Mouse (Mus musculus) heart, embryonic 11.5 days (tissue): ENCODE data around the gene Map3k9. TPM values are rescaled to one million over a fixed set of nuclear protein-coding genes. Genes with fewer than 3 reads are reported as not detected.

Experiments
- polyA plus RNA-seq: library from polyadenylated mRNA; unstranded; fragments of >200 nt; fragmentation: Nextera tagmentation; extraction: Ambion mirVana; gene quantifications from 2 replicates; pipeline ENCODE4 v1.2.1, GENCODE M21; 2014

The Map3k9 gene
- polyA plus RNA-seq, 1 experiment from 2014 or later = 0.52 TPM

Other genes with a start within 250 kb of the Map3k9 start
- gene Gm20498, start 248.3 kb downstream of the Map3k9 start, polyA plus RNA-seq = 32.9 and 36.3 TPM in 2 replicates
- 35.0 and 40.0 TPM in 2 replicates for gene Synj2bp, start 248.3 kb downstream of the Map3k9 start, polyA plus RNA-seq
- 0.27 and 0.31 TPM in 2 replicates for gene Adam21, start 212.7 kb downstream of the Map3k9 start, polyA plus RNA-seq
- 70.7 and 76.5 TPM in 2 replicates for gene Med6, start 186.2 kb downstream of the Map3k9 start, polyA plus RNA-seq
- gene Ttc9, start 149.9 kb downstream of the Map3k9 start, polyA plus RNA-seq = 0.77 and 1.2 TPM in 2 replicates
- gene Pcnx, start 78.8 kb upstream of the Map3k9 start, polyA plus RNA-seq = 13.9 and 16.2 TPM in 2 replicates